Mouse (Mus musculus) cerebellum, adult 2 months (tissue): ENCODE results near the gene Gm13305.
"Not testable (repeated sequence)": the region's sequence is repeated elsewhere in the genome, so short reads cannot be mapped to it uniquely, and the experiment has no call there.

Source experiments
- CTCF ChIP-seq: fragments of 200-500 bp; IDR thresholded peaks from 2 replicates; pipeline ENCODE4 v1.5.1; 2011; ENCODE audit warnings: low read depth, mild to moderate bottlenecking, control low read depth, low read length, moderate library complexity, borderline replicate concordance; ENCODE audit not compliant: insufficient read depth
- POLR2A ChIP-seq: fragments of 200-500 bp; IDR thresholded peaks from 2 replicates; pipeline ENCODE4 v1.6.1; 2011; ENCODE audit warnings: low read length, control low read depth, borderline replicate concordance; ENCODE audit not compliant: insufficient read depth

DNA sequence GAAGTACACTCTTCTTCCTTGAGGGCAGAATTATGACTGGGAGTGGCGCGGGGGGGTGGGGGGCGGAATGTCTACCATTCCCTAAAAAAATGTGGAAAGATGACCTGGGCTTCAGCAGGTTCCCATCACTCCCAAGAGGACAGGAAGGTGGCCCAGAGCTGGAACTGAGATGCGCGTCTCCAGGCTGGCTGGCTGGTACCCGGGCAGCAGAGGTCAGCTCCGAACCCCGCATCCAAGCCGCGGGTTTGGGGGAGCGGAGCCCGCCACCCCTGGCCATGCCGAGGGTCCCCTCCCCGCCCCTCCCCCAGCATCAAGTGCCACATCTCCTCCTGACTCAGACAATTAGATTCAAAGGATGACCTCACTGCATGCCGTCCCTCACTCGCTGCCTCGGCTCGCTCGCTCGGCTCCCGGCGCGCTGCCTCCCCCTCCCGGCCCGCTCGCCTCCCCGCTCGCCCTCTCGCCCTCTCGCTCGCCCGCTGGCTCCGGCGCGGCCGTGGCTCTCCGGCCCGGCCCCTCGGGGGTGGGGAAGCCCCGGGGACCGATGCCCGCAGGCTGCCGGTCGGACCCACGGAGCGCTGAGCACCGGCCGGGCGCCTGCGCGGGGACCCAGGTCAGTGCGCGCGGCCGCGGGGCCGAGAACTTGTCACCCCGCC, 16.0 kb upstream of the Gm13305 start:
- TF ChIP-seq CTCF, POLR2A: not testable (repeated sequence)
